Mouse (Mus musculus) heart, postnatal 0 days (tissue): Measurements from ENCODE around the gene Olfr314.

Experiments
- CTCF ChIP-seq: IDR thresholded peaks from 2 replicates; pipeline ENCODE4 v1.5.1; 2016; ENCODE audit warnings: antibody characterized with exemption, control low read depth, low read depth
- EP300 ChIP-seq: IDR thresholded peaks from 2 replicates; pipeline ENCODE4 v1.6.1; 2016; ENCODE audit warnings: antibody characterized with exemption, low read depth

GRCm38 (mm10) chr11:58790646-58791045 is 7.9 kb downstream of the Olfr314 start:
- no peak for TF ChIP-seq EP300
- no peak for TF ChIP-seq CTCF
